Mouse (Mus musculus) olfactory bulb, adult 2 months (tissue): Measurements from ENCODE around the gene Cpeb2.

Experiments used
- CTCF ChIP-seq: fragments of 200-500 bp; IDR thresholded peaks from 2 replicates; pipeline ENCODE4 v1.5.1; 2012; ENCODE audit warnings: low read depth, mild to moderate bottlenecking, low read length, moderate library complexity; ENCODE audit not compliant: insufficient read depth
- POLR2A ChIP-seq: fragments of 200-500 bp; IDR thresholded peaks from 2 replicates; pipeline ENCODE4 v1.6.1; 2012; ENCODE audit warnings: mild to moderate bottlenecking, low read depth, low read length, moderate library complexity; ENCODE audit not compliant: insufficient read depth

DNA sequence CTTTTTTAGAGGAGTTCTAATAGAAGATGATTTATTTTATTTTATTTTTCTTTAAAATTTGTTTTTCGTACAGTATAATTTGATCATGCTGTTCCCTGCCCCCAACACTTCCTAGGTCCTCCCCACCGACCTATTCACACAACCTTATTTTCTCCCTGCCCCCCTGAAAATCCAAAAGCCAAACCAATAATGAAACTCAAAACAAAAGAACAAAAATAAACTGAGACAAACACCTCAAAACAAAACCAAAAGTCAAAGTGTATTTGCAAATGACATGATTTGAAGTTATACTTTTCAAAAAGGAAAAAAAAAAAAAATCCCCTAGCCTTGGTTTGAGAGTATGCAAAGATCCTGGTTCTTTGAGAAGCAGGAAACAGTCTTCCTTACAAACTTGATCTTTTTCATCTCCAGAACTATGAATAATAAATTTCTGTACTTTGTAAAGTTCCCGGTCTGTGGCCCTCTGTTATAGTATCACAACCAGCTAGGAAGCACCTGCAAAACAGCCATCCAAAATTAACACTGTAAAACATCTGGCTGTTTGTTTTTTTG is 91.4 kb downstream of the Cpeb2 start:
- TF ChIP-seq POLR2A (no peak), CTCF (no peak)
